Mouse (Mus musculus) ovary, adult 18-20 months (tissue): ENCODE data around the gene Itga3.

Experiments
- DNase-seq: peaks from one replicate; pipeline ENCODE4 v3.0.0; 2022; ENCODE audit warnings: low spot score, mixed read lengths

The Itga3 gene

GRCm38 (mm10) chr11:95076536-95077111, at the start of gene Itga3:
Itga3 (minus strand) TSS chr11:95076801.
- peak; percentile 66 for DNase-seq

- no peak for DNase-seq
Measured at GRCm38 (mm10) chr11:95125366-95125948, 48.9 kb upstream of the Itga3 start.

- no peak for DNase-seq
Measured at GRCm38 (mm10) chr11:95122100-95122489, 45.5 kb upstream of the Itga3 start.

- no peak for DNase-seq
Measured at GRCm38 (mm10) chr11:95121161-95122099, 44.8 kb upstream of the Itga3 start.

GRCm38 (mm10) chr11:95120633-95121020, 44.0 kb upstream of the Itga3 start:
- no peak for DNase-seq

- DNase-seq, result no peak
Measured at GRCm38 (mm10) chr11:95119990-95120632, 43.5 kb upstream of the Itga3 start, which contains the start of gene Dlx3. Dlx3 (plus strand) TSS chr11:95120119.

GRCm38 (mm10) chr11:95118505-95118904, 41.9 kb upstream of the Itga3 start:
- no peak for DNase-seq

GRCm38 (mm10) chr11:95117030-95117429, 40.4 kb upstream of the Itga3 start:
- no peak for DNase-seq

- DNase-seq, result no peak
Measured at GRCm38 (mm10) chr11:95110081-95110480, 33.5 kb upstream of the Itga3 start.

- DNase-seq, result no peak
Measured at GRCm38 (mm10) chr11:95109000-95109399, 32.4 kb upstream of the Itga3 start.

GRCm38 (mm10) chr11:95106440-95107236, 30.0 kb upstream of the Itga3 start:
- no peak for DNase-seq

GRCm38 (mm10) chr11:95105274-95105874, 28.8 kb upstream of the Itga3 start:
- peak; percentile 39 for DNase-seq

GRCm38 (mm10) chr11:95104266-95104665, 27.7 kb upstream of the Itga3 start:
- no peak for DNase-seq

- DNase-seq, result no peak
Measured at GRCm38 (mm10) chr11:95102161-95102904, 25.7 kb upstream of the Itga3 start.

GRCm38 (mm10) chr11:95101071-95101788, 24.6 kb upstream of the Itga3 start:
- DNase-seq, result no peak

- DNase-seq, result no peak
Measured at GRCm38 (mm10) chr11:95100393-95100792, 23.8 kb upstream of the Itga3 start.

- DNase-seq, result no peak
Measured at GRCm38 (mm10) chr11:95098346-95099095, 21.9 kb upstream of the Itga3 start.

- no peak for DNase-seq
Measured at GRCm38 (mm10) chr11:95097889-95098288, 21.3 kb upstream of the Itga3 start.
